Mouse (Mus musculus) bone marrow, adult 2 months (tissue): ENCODE results near the gene Prkci. TPM values are rescaled to one million over a fixed set of nuclear protein-coding genes. Genes with fewer than 3 reads are reported as not detected.
A peak's percentile ranks its signal among the peaks of the same experiment; 100 is the strongest.

ENCODE experiments used
- H3K27ac ChIP-seq: fragments of 200-500 bp; 2 replicates; pipeline ENCODE4 v1.5.1; 2012; ENCODE audit warnings: low read depth, mild to moderate bottlenecking, control low read depth, inconsistent platforms, low read length; ENCODE audit not compliant: control insufficient read depth, poor library complexity, insufficient read depth
- H3K4me1 ChIP-seq: fragments of 200-500 bp; 2 replicates; pipeline ENCODE4 v1.6.1; 2011; ENCODE audit warnings: low read length; ENCODE audit not compliant: control insufficient read depth, insufficient read depth
- H3K4me3 ChIP-seq: fragments of 200-500 bp; replicated peaks from 2 replicates; pipeline ENCODE3; 2011; ENCODE audit warnings: mild to moderate bottlenecking, low read depth, low read length, control low read depth; ENCODE audit not compliant: control insufficient read depth
- CTCF ChIP-seq: fragments of 200-500 bp; IDR thresholded peaks from 2 replicates; pipeline ENCODE4 v1.5.1; 2011; ENCODE audit warnings: low read length, control low read depth; ENCODE audit not compliant: control insufficient read depth, insufficient read depth
- POLR2A ChIP-seq: fragments of 200-500 bp; IDR thresholded peaks from 2 replicates; pipeline ENCODE4 v1.6.1; 2011; ENCODE audit warnings: low read depth, mild to moderate bottlenecking, control low read depth, low read length, borderline replicate concordance; ENCODE audit not compliant: control insufficient read depth
- WGBS: fragments of 180-500 bp; shearing (Covaris S2); methylation state at CpG from one replicate; pipeline ENCODE4 v1.1.7; 2018; 5-methylcytosine and 5-hydroxymethylcytosine counted together
- polyA plus RNA-seq: library from polyadenylated mRNA; stranded (reverse); fragments of >200 nt; gene quantifications from 2 replicates; pipeline ENCODE4 v1.2.4, GENCODE M21; 2011; ENCODE audit warnings: low replicate concordance; ENCODE audit not compliant: missing spikeins, insufficient read depth, insufficient read length

The Prkci gene
- polyA plus RNA-seq, result 3.7 and 9.0 TPM in 2 replicates

- peak within 1 kb of the TSS; percentile 49; the same call in 1 of the 2 replicates for H3K27ac ChIP-seq
- 1% methylated on average over 50 of the region's 50 CpGs for WGBS
- peak; percentile 54; the same call in 1 of the 2 replicates for TF ChIP-seq POLR2A
- TF ChIP-seq CTCF, result no peak
These were observed at the start of gene Prkci for GRCm38 (mm10) chr3:30995283-30995898. Prkci (plus strand) TSS chr3:30995747.

DNA sequence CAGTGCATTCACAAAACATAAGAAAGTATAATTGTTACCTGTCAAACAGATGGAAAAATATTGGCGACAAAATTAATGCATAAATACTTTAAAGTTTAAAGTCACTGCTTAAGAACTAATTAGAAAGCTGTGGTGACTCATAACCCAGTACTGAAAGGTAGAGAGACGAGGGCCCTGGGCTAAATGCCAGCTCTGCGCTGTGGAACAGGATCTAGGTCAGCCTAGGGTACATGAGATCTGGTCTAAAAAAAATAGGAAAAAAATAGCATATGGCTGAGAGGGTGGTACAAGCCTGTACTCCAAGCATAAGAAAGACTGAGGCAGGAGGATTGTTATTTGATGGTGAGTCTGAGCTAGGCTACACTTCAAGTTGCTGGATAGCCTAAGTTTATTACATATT, 43.9 kb upstream of the Prkci start:
- Histone ChIP-seq H3K4me1 (no peaks in the 10 kb centered on the region; the same call in 1 of the 2 replicates), H3K4me3 (no peak overlapping the region), H3K27ac (no peak overlapping the region)
- WGBS, result 78% methylated on average over 3 of the region's 3 CpGs
- TF ChIP-seq CTCF (no peak), POLR2A (no peak)

More at GRCm38 (mm10) chr3:30995283-30995898, at the start of gene Prkci:
- Histone ChIP-seq H3K4me1 (peaks cover 3% of the 10 kb centered on the region; the same call in 1 of the 2 replicates), H3K4me3 (peak within 1 kb of the TSS; percentile 98)

DNA sequence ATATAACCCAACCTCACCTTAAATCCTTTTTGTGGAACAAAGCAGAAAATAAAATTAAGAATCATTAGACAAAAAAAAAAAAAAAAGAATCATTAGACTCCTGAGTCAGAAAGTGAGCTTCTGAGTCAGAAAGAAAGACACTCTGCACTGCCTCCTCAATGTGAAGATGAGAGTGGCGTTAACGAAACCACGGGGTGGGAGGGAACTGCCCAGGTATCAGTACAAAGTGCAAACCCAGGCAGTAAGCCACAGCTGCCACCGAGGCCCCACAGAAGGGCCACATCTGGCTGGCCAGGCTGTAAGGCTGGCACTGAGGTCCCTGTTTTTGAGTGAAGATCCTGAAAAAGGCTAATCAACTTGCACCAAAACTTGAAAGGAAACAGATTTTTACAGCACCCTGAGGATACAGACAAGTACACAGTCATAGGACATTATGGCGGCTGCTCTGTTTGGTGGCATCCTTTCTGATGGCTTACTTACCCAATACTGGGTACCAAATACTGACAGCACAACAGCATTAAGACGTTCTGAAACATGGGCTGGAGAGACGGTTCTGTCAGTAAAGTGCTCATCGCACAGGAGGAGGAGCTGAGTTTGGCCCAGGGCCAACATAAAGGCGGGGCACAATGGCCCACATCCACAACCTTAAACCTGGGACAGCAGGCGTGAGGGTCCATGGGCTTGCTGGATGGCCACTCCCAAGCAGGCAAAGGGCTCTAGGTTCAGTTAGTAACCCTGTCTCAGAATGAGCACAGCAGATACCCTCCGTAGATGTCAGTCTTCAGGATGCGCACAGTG, 43.1 kb upstream of the Prkci start:
- no peak overlapping the region for H3K4me3 ChIP-seq
- TF ChIP-seq CTCF (no peak), POLR2A (no peak)
- no peak overlapping the region for H3K27ac ChIP-seq
- 77% methylated on average over 12 of the region's 12 CpGs for WGBS
- H3K4me1 ChIP-seq, result no peaks in the 10 kb centered on the region; the same call in 1 of the 2 replicates

DNA sequence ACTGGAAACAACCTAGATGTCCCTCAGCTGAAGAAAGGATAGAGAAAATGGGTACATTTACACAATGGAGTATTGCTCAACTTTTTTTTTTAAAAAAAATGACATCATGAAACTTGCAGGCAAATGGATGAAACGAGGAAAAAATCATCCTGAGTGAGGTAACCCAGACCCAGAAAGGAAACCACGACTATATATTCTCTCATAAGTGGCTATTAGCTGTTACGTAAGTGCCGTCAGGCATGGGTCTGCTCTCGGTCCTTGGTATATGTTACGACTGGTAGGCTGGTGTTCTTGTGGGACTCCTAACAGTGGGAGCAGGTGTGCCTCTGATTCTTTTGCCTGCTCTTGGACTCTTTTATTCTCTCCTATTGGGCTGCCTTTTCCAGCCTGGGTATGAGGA, 39.2 kb upstream of the Prkci start:
- WGBS, result 45% methylated on average over 6 of the region's 6 CpGs
- no peak for TF ChIP-seq POLR2A
- Histone ChIP-seq H3K4me1 (no peaks in the 10 kb centered on the region; the same call in 1 of the 2 replicates), H3K4me3 (no peak overlapping the region), H3K27ac (no peak overlapping the region)

DNA sequence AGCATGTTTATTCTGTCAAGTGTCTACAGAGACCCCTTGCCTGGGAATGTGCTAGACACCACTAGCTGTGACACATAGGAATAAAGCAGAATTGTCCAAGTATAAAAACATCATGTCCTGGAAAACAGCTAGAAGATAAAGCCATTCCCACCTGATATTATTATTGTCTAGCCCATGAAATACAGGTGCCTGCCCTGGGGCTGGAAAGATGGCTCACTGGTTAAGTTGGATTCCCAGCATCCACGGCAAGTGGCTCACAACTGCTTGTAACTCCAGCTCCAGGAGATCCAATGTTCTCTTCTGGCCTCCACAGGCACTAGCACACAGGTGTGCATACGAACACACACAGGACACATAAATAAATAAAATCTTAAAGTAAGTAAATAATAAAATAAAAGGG, 36.8 kb upstream of the Prkci start:
- no peak overlapping the region for H3K27ac ChIP-seq
- no peak for TF ChIP-seq CTCF
- no peak for TF ChIP-seq POLR2A
- no peaks in the 10 kb centered on the region; the same call in 1 of the 2 replicates for H3K4me1 ChIP-seq
- WGBS, result 81% methylated on average over 2 of the region's 2 CpGs
- no peak overlapping the region for H3K4me3 ChIP-seq

DNA sequence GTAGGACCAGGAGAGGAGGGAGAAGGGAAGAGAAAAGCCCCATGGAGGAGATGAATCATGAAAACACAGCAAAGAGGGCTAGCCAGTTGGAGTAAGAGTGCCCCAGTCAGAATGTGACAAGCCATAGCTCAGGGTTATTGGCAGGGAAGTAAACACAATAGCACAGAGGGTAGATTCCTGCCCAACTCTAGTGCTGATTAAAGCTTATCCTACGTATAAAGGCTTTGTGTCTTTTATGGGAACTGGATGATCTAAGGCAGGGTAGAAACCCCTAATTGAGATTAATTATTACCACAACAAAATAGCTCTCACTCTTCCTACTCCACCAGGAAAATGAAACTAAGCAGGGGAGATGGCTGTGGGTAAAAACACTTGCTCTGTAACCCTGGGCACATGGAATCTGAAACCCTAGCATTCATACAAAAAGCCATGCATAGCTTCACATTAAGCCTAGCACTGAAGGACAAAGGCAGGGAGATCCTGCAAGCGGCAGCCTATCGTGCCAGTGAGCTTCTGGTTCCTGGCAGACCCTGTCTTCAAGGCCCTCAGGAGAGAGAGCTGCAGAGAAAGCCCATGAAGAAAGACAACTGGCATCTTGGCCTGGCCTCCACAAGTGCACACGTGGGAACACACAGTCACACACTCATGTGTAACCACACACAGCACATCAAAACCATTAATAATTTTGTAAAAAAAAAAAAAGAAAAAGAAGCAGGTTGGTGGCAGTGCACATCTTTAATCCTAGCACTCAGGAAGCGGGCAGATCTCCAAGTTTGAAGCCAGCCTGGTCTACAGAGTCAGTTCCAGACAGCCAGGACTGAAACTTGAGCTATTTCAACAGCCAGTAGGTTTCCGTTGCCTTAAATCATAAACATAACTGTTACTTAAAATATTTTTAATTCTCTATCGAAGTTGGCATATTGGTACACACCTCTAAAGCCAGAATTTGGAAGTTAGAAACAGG, 35.4 kb upstream of the Prkci start:
- Histone ChIP-seq H3K4me3 (no peak overlapping the region), H3K4me1 (no peaks in the 10 kb centered on the region; the same call in 1 of the 2 replicates), H3K27ac (no peak overlapping the region)
- WGBS, result 80% methylated on average over 7 of the region's 7 CpGs
- TF ChIP-seq POLR2A, result no peak
- no peak for TF ChIP-seq CTCF

DNA sequence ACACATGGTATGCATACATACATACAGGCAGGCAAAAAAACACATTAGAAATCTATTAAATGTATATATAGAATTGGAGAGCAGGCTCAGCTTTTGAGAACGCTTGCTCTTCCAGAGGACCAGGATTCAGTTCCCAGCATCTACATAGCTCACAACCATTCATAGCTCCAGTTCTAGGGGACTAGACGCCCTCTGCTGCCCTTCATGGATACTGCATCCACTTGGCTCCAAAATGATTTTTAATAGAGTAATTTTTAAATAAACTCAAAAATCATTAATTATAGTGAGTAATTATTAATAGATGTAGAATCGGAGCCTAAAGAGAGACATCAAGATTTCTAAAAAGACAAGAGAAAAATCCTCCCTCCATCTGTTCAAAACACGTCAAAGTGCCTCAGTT, 32.4 kb upstream of the Prkci start:
- no peak overlapping the region for H3K4me3 ChIP-seq
- H3K27ac ChIP-seq, result no peak overlapping the region
- 85% methylated on average over 4 of the region's 4 CpGs for WGBS
- TF ChIP-seq POLR2A, result no peak
- TF ChIP-seq CTCF, result peak; percentile 21; the same call in 1 of the 2 replicates
- no peaks in the 10 kb centered on the region; the same call in 1 of the 2 replicates for H3K4me1 ChIP-seq

- TF ChIP-seq POLR2A (no peak), CTCF (no peak)
- no peak overlapping the region for H3K27ac ChIP-seq
- H3K4me1 ChIP-seq, result no peaks in the 10 kb centered on the region; the same call in 1 of the 2 replicates
- WGBS, result 92% methylated on average over 3 of the region's 3 CpGs
- H3K4me3 ChIP-seq, result no peak overlapping the region
These were observed 31.3 kb upstream of the Prkci start for GRCm38 (mm10) chr3:30964216-30964615.
